Mouse (Mus musculus): Measurements from ENCODE around the gene Mrpl52. TPM values are rescaled to one million over a fixed set of nuclear protein-coding genes. Genes with fewer than 3 reads are reported as not detected.

Mrpl52 gene
- polyA plus RNA-seq, 1 experiment, result 128 TPM

DNA sequence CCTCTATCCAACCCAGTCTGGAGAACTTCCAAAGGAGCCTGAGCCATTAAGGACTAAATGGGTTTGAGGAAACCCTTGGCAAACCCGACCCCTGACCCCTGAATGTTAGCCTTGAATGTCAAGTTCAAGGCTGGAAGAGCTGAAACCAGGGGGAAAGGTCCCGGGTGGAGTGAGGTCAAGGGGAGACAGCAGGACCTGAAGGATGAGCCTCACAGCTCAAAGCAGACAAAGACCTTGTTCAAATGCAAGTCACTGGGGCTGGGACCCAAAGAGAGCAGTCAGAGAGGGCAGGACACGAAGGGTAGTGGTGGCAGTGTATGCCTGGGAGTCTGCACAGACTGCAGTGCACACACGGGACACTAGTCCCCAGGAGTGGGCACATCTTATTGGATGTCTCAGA is 14.7 kb downstream of the Mrpl52 start:
- no peak overlapping the region for H3K4me3 ChIP-seq (ENCODE audit: insufficient read depth, low read length)

DNA sequence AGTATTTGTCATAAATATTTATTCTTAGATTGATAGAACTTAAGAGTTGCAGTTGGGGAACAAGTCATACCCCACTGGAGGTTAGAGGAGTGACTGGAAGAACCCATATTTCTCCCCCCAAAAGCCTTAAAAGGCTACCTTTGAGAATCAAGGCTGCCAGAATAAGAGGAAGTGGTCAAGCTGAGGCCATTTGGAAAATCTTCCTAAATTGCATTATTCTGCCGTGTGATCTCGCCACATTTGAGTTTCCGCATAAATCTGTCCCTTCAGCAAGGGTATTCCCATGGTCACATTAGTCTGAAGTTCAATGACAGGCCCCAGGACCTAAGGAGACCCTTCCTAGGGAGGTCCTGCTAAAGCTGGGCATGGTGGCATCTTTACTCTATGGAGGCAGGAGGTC is 15.8 kb downstream of the Mrpl52 start:
- Histone ChIP-seq H3K4me3 (ENCODE audit: insufficient read depth, low read length) (no peak overlapping the region), H3K27ac (ENCODE audit: insufficient read depth, low read length) (no peak overlapping the region), H3K4me1 (ENCODE audit: control insufficient read depth, insufficient read depth, low read length) (no peaks in the 10 kb centered on the region)
- no peak for TF ChIP-seq POLR2A (IDR thresholded peaks at IDR 0.05; ENCODE audit: extremely low read depth, insufficient read depth, low read length)
- TF ChIP-seq CTCF (IDR thresholded peaks at IDR 0.05; ENCODE audit: extremely low read depth, insufficient read depth, low read length), result no peak

More for the DNA sequence above, 14.7 kb downstream of the Mrpl52 start:
- no peak overlapping the region for H3K27ac ChIP-seq (ENCODE audit: insufficient read depth, low read length)
- TF ChIP-seq CTCF (IDR thresholded peaks at IDR 0.05; ENCODE audit: extremely low read depth, insufficient read depth, low read length), result no peak
- no peak for TF ChIP-seq POLR2A (IDR thresholded peaks at IDR 0.05; ENCODE audit: extremely low read depth, insufficient read depth, low read length)
- H3K4me1 ChIP-seq (ENCODE audit: control insufficient read depth, insufficient read depth, low read length), result no peaks in the 10 kb centered on the region

DNA sequence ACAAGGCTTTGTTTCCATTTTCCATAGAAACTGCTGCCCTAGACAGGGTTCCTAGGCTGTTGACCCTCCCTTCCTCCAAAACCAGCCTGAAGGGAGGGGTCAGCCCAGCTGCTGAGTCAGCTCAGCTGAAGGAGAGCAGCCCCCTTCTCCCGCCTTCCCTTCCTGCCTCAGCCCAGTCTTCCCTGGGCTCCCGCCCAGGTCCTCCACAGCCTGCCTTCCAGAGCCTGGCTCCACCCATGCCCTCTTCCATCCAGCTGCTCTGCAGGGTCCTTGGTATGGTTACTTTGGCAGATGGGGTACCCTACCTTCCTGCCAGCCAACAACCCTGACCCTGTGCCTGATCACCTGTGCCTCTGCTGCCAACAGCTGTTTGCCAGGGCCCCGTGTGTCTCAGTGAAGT is 16.5 kb downstream of the Mrpl52 start:
- no peak overlapping the region for H3K27ac ChIP-seq (ENCODE audit: insufficient read depth, low read length)
- H3K4me3 ChIP-seq (ENCODE audit: insufficient read depth, low read length), result no peak overlapping the region
- no peak for TF ChIP-seq CTCF (IDR thresholded peaks at IDR 0.05; ENCODE audit: extremely low read depth, insufficient read depth, low read length)
- TF ChIP-seq POLR2A (IDR thresholded peaks at IDR 0.05; ENCODE audit: extremely low read depth, insufficient read depth, low read length), result no peak
- no peaks in the 10 kb centered on the region for H3K4me1 ChIP-seq (ENCODE audit: control insufficient read depth, insufficient read depth, low read length)

DNA sequence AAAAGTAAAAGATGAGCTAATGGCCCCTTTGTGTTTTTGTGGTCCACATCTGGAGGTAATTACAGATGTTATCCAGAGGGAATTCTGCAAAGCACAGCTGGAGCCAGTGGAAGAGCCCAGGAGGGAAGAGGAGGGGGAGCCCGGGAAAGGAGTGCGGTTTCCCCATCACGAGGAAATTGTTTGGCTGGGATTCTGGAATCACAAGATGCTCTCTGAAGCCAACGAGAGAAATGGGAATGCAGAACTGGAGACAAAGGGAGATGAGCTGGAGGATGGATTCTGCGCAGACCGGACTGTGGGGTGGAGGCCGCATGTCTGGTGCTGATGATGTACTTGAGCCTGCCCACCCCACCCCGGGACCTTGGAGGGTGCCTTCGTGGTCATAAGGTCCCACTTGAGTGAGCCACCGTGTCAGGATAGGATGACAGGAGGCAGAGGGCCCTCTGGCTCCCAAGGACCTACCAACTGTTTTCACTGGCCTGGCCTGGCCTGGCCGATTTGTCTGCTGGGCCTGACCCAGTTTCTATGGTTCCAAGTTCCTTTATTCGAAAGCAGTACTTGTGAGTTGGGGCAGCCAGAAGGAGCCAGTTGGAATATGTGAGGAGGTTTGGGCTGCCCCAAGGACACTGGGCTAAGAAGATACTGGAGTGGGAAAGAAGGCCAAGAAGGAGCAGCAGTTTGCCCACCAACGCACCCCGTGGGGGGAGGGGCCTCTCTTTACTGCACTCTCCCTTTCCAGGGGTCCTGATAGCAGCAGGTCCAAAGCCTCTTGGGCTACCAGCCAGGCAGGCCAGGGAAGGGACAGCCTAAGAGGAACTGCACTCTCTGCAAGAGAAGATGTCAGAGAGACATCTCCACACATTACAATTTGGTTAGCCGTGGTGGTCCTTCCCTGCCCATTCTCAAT is 17.3 kb downstream of the Mrpl52 start:
- Histone ChIP-seq H3K4me1 (ENCODE audit: control insufficient read depth, insufficient read depth, low read length) (no peaks in the 10 kb centered on the region), H3K27ac (ENCODE audit: insufficient read depth, low read length) (no peak overlapping the region), H3K4me3 (ENCODE audit: insufficient read depth, low read length) (no peak overlapping the region)
- TF ChIP-seq CTCF (IDR thresholded peaks at IDR 0.05; ENCODE audit: extremely low read depth, insufficient read depth, low read length), result no peak
- TF ChIP-seq POLR2A (IDR thresholded peaks at IDR 0.05; ENCODE audit: extremely low read depth, insufficient read depth, low read length), result no peak

DNA sequence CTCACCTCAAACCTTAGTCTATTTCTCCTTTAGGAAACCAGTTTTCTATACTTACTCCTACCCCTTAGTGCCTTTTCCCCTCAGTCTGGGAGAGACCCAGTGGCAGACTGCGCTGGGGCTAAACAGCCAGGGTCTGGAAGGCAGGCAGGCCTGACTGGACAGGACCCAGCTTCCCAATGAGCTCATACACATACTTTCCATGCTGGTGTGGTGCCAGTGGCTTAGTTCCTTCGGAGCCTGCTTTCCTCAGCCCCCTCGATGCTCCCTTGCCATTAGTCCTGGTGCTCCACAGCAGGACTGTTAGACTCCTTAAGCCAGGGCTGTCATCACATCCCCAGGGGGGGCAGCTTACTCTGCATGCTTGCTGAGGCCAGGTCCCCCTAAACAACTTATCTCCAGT is 18.8 kb downstream of the Mrpl52 start:
- H3K27ac ChIP-seq (ENCODE audit: insufficient read depth, low read length), result no peak overlapping the region
- H3K4me3 ChIP-seq (ENCODE audit: insufficient read depth, low read length), result no peak overlapping the region
- TF ChIP-seq CTCF (IDR thresholded peaks at IDR 0.05; ENCODE audit: extremely low read depth, insufficient read depth, low read length), result no peak
- H3K4me1 ChIP-seq (ENCODE audit: control insufficient read depth, insufficient read depth, low read length), result no peaks in the 10 kb centered on the region

DNA sequence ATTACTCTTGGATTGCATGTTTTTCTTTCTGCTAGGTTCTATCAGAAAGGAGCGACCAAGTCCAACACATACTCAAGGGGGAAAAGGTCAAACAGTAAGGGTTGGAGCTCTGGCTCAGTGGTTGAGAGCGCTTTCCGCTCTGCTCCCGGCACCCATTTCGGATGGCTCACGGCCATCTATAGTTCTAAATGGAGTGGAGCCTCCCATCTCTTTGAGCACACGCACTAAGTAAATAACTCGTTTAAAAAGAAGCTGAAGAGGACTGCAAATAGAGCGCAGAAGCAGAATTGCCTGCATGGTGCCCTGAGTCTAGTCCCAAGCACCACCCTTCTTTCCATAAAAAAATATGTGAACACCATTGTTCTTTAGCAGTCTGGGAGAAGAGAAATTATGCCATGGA is 26.9 kb downstream of the Mrpl52 start:
- TF ChIP-seq CTCF (IDR thresholded peaks at IDR 0.05; ENCODE audit: extremely low read depth, insufficient read depth, low read length) (no peak), POLR2A (IDR thresholded peaks at IDR 0.05; ENCODE audit: extremely low read depth, insufficient read depth, low read length) (no peak)
- no peak overlapping the region for H3K4me3 ChIP-seq (ENCODE audit: insufficient read depth, low read length)
- no peaks in the 10 kb centered on the region for H3K4me1 ChIP-seq (ENCODE audit: control insufficient read depth, insufficient read depth, low read length)
- H3K27ac ChIP-seq (ENCODE audit: insufficient read depth, low read length), result no peak overlapping the region

DNA sequence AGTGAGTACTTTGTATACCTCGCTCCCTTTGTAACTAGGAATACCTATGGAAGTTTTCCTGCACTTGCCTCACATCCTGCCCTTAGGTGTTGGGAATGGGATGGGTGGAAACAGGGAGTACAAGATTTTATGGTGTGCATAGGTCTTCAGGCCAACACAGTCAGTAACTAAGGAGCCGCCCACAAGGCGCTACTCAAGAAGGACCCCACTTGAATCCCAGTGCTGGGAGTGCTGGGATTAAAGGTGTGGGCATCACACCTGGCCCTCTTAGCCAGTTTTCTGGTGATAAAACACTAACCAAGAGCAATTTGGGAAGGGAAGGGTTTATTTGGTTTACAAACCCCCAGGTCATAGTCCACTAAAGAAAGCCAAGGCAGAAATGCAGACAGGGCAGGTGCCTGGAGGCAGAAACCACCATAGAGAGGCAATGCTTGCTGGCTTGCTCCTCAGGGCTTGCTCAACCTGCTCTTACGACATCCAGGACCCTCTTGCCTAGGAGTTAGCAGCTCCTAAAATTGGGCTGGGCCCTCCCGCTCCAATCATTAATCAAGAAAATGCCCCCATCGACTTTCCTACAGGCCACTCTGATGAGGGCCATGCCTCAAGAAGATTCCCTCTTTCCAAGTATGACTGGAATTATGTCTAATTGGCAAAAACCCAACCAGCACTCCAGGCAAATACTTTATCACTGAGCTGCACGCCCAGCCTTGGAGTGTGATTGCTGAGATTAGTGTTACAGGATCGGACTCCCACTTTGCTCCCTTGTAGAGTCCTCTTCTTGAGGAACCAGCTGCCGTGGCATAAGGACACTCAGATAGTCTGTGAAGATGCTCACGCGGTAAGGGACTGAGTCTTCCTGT is 28.2 kb downstream of the Mrpl52 start:
- TF ChIP-seq CTCF (IDR thresholded peaks at IDR 0.05; ENCODE audit: extremely low read depth, insufficient read depth, low read length) (no peak), POLR2A (IDR thresholded peaks at IDR 0.05; ENCODE audit: extremely low read depth, insufficient read depth, low read length) (no peak)
- Histone ChIP-seq H3K4me3 (ENCODE audit: insufficient read depth, low read length) (no peak overlapping the region), H3K4me1 (ENCODE audit: control insufficient read depth, insufficient read depth, low read length) (no peaks in the 10 kb centered on the region), H3K27ac (ENCODE audit: insufficient read depth, low read length) (no peak overlapping the region)

DNA sequence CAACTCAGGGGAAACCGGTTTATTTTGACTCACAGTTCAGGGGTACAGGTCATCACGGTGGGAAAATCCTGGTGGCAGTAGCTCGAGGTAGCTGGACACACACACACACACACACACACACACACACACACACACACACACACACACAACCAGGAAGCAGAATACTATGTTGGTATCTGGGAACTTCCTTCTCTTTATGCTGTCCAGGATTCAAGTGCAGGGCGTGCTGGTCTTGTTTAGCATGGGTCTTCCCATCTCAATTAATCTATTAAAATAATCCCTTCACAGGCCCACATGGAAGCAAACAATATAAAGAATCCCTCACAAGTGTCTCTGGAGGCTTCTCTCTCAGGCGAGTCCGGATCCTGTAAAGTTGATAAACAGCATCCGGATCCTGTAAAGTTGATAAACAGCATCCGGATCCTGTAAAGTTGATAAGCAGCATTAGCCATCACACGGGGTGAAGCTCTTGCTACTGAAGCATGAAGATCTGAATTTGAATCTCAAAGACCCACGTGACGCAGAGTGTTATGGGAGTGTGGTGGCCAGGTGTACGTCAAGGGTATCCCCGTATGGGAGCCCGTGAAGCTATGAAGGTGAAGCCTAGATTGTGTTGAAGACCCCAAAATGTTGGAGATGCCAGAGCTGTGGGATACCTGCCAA is 31.3 kb downstream of the Mrpl52 start:
- H3K4me1 ChIP-seq (ENCODE audit: control insufficient read depth, insufficient read depth, low read length), result no peaks in the 10 kb centered on the region
- no peak overlapping the region for H3K4me3 ChIP-seq (ENCODE audit: insufficient read depth, low read length)
- no peak overlapping the region for H3K27ac ChIP-seq (ENCODE audit: insufficient read depth, low read length)
- TF ChIP-seq POLR2A (IDR thresholded peaks at IDR 0.05; ENCODE audit: extremely low read depth, insufficient read depth, low read length), result no peak
- no peak for TF ChIP-seq CTCF (IDR thresholded peaks at IDR 0.05; ENCODE audit: extremely low read depth, insufficient read depth, low read length)

DNA sequence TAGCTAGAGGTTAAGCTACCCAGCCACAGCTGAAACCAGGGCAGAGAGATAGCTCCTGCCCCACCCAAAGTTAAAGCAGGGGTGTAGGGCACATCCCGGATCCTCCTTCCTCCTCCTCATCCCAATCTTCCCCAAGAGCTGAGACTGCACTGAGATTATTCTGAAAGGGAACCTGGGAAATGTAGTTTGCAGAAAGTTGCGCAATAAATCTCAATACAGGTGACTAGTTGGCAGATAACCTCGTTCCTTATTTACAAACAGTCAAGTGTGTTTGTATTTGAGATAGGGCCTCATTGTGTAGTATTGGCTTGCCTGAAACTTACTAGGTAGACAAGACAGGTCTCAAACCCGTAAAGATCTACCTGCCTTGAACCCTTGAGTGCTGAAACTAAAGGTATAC is 35.4 kb downstream of the Mrpl52 start:
- Histone ChIP-seq H3K27ac (ENCODE audit: insufficient read depth, low read length) (no peak overlapping the region), H3K4me1 (ENCODE audit: control insufficient read depth, insufficient read depth, low read length) (no peaks in the 10 kb centered on the region), H3K4me3 (ENCODE audit: insufficient read depth, low read length) (no peak overlapping the region)
- TF ChIP-seq POLR2A (IDR thresholded peaks at IDR 0.05; ENCODE audit: extremely low read depth, insufficient read depth, low read length) (no peak), CTCF (IDR thresholded peaks at IDR 0.05; ENCODE audit: extremely low read depth, insufficient read depth, low read length) (no peak)

All from cortical plate, adult 2 months (tissue).